Mouse (Mus musculus): ENCODE measurements around the gene Evi5.

Gene Evi5

DNA sequence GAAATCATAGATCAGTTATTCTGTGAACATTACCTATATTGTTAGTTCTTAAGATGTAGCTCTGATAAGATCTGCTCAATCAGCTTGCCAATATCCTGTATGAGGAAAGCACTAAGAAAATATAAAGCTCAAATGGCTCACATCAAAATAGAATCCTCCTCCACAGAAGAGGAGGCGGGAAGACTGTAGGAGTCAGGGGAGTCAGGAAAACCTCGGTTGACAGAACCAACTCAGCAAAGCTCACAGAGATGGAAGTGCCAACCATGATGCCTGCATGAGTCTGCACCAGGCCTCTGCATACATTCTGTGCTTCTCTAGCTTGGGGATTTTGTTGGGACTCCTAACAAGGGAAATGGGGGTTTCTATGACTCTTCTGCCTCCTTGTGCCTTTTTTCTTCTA, 73.7 kb downstream of the Evi5 start:
- no peak for DNase-seq

- no peak for DNase-seq
Observed at GRCm38 (mm10) chr5:107798290-107798689, 76.6 kb downstream of the Evi5 start.

- DNase-seq, result no peak
Observed at GRCm38 (mm10) chr5:107793927-107794326, 81.0 kb downstream of the Evi5 start.

DNA sequence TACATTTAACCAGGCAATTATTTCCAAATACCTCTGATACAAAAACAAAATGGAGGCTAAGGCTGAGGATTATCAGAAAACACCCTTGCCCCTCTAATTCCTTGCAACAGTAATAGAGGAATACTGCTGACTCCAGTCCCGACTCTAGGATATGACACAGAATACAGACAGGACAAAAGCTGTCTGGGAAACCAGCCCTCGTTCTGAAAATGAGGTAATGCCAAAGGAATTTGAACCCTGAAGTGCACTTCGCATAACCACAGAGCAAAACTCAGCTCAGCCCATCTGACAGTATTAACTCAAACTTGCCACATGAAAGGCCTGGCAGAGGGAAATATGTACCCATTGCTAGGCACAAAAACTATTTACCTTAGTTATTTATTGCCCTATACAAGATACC, 81.6 kb downstream of the Evi5 start:
- no peak for DNase-seq

DNA sequence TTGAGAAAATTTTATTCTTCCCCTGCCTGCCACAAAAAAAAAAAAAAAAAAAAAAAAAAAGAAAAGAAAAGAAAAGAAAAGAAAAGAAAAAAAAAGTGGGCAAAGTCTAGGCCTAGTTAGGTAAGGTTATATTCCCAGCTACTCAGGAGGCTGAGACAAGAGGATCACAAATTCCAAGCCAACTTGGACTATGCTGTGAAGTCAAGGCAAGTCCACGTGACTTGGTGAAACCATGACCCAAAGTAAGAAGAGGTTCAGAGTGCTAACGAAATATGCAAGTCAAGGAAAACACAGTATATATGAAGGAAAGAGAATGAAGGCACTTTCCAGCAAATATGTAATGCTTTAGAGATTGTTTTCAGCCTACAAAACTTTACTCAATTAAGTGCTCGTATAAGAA, 82.4 kb downstream of the Evi5 start:
- no peak for DNase-seq

DNA sequence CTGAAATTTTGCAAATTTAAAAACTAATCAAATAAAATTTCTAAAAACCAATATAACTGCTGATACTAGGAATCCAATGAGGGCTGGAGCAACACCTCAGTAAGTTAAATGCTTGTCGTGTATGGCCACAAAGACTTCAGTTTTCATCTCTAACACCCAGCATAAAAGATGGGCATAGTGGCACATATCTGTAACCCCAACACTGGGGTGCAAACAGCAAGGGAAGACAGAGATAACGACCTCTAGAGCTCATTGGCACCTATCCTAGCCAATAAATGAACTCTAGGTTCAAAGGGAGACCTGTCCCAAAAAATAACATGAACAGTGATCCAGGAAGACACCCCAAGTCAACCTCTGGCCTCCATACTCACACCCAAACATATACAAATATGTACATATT, 82.9 kb downstream of the Evi5 start:
- no peak for DNase-seq

DNA sequence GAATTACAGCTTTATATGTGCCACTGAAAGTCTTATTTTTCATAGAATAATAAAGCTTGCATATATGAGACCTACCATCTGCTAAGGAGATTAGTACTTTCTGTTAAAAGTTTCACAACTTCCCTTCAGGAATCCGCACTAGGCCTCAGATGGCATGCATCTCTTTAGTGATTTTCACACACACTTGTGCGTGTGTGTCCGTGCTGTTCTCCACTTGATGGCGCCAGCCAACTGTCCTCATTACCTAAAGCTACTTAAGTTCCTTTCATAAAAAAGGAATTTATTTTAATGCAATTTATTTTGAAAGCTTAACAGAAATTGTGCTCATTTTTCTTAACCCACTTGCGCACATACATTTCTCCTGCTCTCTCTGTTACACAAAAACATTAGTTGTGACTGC, 85.4 kb downstream of the Evi5 start:
- no peak for DNase-seq

DNA sequence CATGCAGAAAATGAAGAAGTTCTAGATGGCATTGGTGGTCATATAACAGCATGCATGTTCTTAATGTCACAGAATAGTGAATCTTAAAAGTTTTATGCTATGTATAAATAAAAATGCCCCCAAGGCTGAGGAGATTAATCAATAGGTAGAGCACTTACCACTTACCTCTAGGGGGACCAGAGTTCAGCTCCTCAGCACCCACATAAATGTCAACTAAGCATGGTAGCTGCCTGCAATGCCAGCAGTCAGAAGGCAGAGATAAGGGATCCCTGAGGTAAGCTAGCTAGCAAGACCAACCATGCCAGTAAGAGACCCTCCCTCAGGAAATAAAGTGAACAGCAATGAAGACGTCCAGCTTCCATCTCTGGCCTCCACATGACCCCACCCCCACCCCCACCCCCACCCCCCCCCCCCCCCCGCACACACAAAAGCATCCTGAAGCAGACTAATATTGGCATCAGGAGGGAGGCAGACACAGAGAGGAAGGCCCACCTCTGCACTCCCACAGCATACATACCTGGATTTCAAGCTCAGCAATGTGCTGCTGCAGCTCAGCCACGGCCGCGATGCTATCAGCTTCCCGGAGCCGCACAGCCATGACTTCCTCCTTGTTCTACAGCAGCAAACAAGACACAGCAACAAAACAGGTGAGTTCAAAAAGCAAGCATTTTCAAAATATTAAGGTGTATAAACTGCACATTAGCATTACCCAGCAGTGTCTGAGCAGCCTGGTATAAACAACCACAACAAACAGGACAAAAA, 87.0 kb downstream of the Evi5 start:
- no peak for DNase-seq

DNA sequence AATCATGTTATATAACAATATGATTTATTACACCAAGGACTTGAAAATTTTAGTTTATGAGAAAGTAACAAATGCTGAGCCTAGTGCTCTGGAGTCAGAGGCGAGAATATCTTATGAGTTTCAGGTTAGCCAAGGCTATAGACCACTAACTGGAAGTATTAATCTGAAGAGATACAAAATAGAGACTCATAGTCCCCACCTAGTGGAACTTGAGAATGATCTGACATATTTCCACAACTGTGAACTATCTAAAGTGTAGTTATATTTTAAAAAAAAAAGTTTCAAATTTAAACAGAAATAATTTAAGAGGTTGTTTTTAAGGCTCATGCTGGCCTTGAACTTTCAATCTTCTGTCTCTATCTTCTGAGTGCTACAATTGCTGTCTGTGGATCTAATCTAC, 92.5 kb downstream of the Evi5 start:
- DNase-seq, result no peak

GRCm38 (mm10) chr5:107778763-107779162, 96.1 kb downstream of the Evi5 start:
- DNase-seq, result no peak

- no peak for DNase-seq
Observed at GRCm38 (mm10) chr5:107777545-107777830, 97.4 kb downstream of the Evi5 start.

DNA sequence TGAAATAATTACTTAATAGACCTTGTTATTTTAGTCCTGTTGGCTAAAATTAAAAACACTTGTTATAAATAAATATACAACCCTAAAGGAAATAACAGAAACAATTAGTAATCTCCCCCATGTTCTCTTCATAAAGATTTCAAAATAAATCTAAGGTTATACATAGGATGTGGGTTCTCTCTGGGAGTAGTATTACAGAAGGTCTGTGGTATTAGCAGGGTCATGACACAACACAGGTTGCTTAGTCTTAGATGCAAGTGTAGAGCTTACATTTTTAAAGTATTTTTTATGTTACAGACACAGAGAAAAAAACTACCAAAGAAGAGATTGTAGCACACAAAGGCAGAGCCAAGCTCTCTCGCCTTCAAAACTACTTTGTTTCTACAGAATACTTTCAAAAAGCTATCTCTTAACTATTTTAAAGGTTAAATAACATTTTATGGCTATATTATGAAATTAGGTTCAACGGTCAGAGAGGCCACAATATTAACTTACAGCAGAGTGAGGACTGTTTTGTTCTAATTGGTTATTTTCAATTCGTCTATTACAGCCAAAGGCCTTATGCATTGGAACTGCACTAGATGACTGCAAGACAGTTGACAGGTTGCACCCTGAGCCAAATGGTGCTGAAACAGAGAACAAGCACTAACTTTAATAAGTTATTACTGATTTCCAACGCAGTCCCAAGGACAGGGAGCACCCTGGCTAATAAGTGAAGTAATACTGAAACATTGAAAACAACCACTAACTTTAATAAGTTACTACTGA, 97.9 kb downstream of the Evi5 start:
- no peak for DNase-seq

- no peak for DNase-seq
Observed at GRCm38 (mm10) chr5:107775875-107776274, 99.0 kb downstream of the Evi5 start.

DNA sequence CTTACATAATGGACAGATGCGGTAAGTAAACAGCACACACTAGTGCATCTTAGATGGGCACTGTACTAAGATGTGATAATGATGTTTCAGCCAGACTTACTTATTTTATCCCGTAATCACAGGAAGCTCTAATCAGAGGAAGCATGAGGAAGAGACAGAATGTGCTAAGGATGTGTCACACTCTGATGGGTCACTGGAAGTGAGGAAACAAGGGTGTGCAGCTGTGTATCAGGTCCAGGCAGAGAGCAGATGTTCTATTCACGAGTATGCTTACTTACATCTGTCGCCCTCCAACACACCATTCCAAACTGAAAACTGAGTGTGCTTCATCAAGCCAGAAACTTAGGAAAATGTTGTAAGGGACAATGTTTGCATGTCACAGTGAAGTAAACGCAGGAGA, 102.9 kb downstream of the Evi5 start:
- DNase-seq, result no peak

- DNase-seq, result no peak
Observed at GRCm38 (mm10) chr5:107768224-107768623, 106.7 kb downstream of the Evi5 start.

- no peak for DNase-seq
Observed at GRCm38 (mm10) chr5:107765946-107766345, 109.0 kb downstream of the Evi5 start.

DNA sequence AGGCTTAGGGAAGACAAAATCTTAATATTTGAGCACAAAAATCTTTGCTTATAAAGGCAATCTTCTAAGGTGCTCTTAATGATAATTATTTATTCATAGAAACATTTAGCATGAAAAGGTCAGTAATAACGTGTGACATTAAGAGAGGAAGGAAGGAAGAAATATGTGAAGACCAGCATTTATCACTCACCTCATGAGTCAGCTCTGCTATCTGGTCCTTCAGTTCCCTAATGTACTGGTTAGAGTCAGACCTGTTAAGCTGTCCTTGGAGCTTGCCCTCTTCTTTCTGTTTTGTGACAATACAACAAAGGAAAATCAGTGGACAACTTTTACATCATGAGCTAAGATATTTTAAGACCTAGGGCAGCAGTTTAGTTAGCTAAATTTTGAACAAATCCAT, 110.4 kb downstream of the Evi5 start:
- DNase-seq, result no peak

- DNase-seq, result no peak
Observed at GRCm38 (mm10) chr5:107763674-107764073, 111.2 kb downstream of the Evi5 start.

DNA sequence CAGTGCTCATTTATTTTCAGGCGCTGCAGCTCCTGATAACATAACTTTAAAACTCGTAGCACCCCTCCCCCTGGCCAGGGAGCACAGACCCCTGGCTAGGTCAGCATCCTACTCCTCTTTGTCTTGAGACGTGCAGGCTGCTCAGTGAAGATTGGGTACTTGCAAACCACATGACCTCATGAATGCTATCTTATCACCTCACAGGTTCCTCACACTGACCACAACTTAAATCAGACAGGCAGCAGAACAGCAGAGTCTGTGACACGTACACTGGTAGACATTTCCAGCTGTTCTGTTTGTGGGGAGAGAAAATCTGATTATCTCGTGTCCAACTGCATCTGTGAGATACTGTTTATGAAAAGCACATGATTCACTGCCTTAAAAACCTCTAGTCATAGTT, 115.8 kb downstream of the Evi5 start:
- DNase-seq, result no peak

DNA sequence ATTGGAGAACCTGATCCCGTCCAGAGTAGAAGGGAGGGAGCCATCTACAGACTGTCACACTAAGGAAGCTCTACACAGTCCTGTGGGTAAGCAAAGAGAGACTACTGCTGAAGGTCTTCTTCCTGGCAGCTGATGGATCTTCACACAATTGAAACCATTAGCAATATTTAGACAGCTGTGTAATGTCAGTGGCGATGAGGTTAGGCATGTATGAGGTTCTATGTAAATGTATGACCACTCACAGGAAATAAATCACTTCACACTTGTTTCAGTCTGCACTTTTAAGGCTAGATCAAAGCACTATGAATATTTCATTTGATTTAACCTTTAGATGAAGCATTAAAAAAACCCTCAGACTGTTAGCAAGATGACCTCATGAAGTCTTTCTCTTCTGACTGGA, 118.8 kb downstream of the Evi5 start:
- no peak for DNase-seq

GRCm38 (mm10) chr5:107754740-107755139, 120.2 kb downstream of the Evi5 start:
- DNase-seq, result no peak

- no peak for DNase-seq
Observed at GRCm38 (mm10) chr5:107753656-107754055, 121.3 kb downstream of the Evi5 start.

DNA sequence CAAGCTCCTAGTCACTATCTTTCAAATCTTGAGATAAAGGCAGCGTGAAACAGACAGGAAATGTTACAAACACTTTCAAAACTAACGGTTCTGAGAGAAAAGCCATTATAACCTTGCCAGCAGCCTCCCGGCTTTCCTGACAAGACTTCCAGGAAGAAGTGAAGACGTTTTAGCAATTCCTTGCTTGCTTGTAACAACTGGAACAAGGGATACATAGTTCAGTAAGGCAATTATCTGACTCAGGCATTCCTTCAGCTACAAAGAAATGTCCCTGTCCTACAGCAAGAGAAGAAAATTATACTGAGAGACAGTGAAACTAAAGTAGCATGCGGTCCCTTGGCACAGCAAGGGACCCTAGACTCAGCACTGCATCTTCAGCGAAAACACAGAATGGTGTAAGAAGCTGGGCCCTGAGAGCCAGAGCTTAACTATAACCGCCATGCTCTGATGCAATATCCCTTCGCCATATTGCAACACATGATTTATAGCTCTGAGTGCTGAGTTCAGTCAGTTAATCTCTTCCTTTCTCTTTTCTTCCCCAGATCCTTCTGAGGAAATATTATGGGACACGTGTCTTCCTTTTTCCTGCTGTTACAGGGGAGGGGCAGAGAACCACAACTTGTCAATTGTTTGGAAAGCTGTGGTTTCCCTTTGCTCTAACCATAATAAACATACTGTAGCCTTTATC, 125.5 kb downstream of the Evi5 start:
- no peak for DNase-seq

DNA sequence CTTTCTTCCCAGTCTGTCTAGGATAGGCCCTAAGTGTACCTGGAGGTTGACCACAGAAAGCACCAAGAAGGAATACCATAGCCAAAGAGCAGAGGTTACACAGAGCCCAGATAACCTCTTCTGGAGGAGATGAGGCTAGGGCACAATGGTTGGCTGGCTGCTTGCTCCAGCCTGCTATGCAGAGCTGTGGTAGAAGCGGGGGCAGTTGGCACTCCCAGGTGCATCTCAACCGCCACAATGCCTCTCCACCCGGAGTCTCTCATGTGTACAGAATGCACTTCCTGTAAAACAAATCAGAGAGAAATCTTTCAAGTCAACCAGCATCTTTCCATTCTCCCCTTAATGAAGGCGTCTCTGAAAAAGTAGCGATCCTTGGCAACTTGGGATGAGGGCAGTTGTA, 135.9 kb downstream of the Evi5 start:
- no peak for DNase-seq

Measured in cerebellum, adult 11-12 months (tissue).